Mouse (Mus musculus): Measurements from ENCODE around the gene Olfr1359. TPM values are rescaled to one million over a fixed set of nuclear protein-coding genes. Genes with fewer than 3 reads are reported as not detected.

The Olfr1359 gene
- total and polyA plus RNA-seq, 2 experiments = not detected

GRCm38 (mm10) chr13:21722373-21722925, 24.5 kb downstream of the Olfr1359 start:
- Histone ChIP-seq H3K4me1 (ENCODE audit: control insufficient read depth, insufficient read depth, low read length) (peaks cover 12% of the 10 kb centered on the region), H3K4me3 (ENCODE audit: insufficient read depth, low read depth, low read length) (peak overlapping the region; percentile 50; the same call in 1 of the 2 replicates), H3K9ac (ENCODE audit: low read depth, low read length) (no peak overlapping the region; the same call in 1 of the 2 replicates), H3K79me2 (ENCODE audit: control insufficient read depth, insufficient read depth, low read length) (no peaks in the 10 kb centered on the region), H3K27me3 (ENCODE audit: control insufficient read depth, insufficient read depth, low read length) (no peaks in the 10 kb centered on the region), H3K36me3 (ENCODE audit: control insufficient read depth, insufficient read depth, low read length) (no peaks in the 10 kb centered on the region), H3K27ac (replicated peaks; ENCODE audit: insufficient read depth, low read depth, low read length) (no peak overlapping the region)
- WGBS = 7% methylated on average over 11 of the region's 11 CpGs
- DNase-seq (ENCODE audit: extremely low read depth, low read depth, low spot score) = no peak
- TF ChIP-seq POLR2A (IDR thresholded peaks at IDR 0.05; ENCODE audit: extremely low read depth, insufficient read depth, low read length) = no peak
- TF ChIP-seq CTCF (IDR thresholded peaks at IDR 0.05; ENCODE audit: low read depth, low read length) = no peak

DNA sequence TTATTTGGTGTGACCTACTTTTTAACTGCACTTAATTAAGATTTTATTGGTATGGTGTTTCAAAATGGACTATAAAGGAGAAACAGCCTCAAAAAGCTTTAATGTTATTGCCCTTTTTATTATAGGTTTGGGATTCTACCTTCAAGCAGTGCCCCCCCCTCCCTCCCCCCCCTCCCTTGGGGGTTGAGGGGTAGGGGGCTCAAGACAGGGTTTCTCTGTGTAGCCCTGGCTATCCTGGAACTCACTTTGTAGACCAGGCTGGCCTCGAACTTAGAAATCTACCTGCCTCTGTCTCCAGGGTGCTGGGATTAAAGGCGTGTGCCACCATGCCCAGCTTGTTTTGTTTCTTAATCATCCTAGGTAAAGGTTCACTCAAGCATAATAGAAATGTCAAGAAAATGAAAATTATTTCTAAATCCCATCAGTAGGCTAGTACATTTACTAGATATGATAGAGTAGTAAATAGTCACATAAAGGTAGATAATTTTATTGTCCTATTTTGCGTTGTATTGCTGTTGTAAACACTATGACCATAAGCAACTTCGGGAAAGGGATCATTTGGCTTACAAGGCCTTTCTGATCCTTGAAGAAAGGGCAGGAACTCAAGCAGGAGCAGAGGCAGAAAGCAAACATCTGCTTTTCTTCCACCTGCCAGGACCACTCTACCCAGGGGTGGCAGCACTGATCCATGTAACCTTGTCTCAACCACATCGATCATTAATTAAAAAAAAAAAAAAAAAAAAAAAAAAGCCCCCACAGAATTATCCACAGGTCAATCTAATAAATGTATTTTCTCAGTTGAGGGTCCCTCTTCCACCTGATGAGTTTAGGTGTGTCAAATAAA, 25.3 kb downstream of the Olfr1359 start:
- peaks cover 9% of the 10 kb centered on the region; the same call in 1 of the 2 replicates for H3K4me1 ChIP-seq (ENCODE audit: control insufficient read depth, insufficient read depth, low read length)
- no peak overlapping the region for H3K27ac ChIP-seq (replicated peaks; ENCODE audit: insufficient read depth, low read depth, low read length)
- H3K36me3 ChIP-seq (ENCODE audit: control insufficient read depth, insufficient read depth, low read length) = no peaks in the 10 kb centered on the region
- DNase-seq (ENCODE audit: extremely low read depth, low read depth, low spot score) = no peak
- no peak for TF ChIP-seq CTCF (IDR thresholded peaks at IDR 0.05; ENCODE audit: low read depth, low read length)
- no peak for TF ChIP-seq POLR2A (IDR thresholded peaks at IDR 0.05; ENCODE audit: extremely low read depth, insufficient read depth, low read length)
- no peaks in the 10 kb centered on the region for H3K79me2 ChIP-seq (ENCODE audit: control insufficient read depth, insufficient read depth, low read length)
- 55% methylated on average over 5 of the region's 5 CpGs for WGBS
- no peak overlapping the region for H3K9ac ChIP-seq (ENCODE audit: low read depth, low read length)
- H3K4me3 ChIP-seq (ENCODE audit: insufficient read depth, low read depth, low read length) = no peak overlapping the region
- H3K27me3 ChIP-seq (ENCODE audit: control insufficient read depth, insufficient read depth, low read length) = no peaks in the 10 kb centered on the region

DNA sequence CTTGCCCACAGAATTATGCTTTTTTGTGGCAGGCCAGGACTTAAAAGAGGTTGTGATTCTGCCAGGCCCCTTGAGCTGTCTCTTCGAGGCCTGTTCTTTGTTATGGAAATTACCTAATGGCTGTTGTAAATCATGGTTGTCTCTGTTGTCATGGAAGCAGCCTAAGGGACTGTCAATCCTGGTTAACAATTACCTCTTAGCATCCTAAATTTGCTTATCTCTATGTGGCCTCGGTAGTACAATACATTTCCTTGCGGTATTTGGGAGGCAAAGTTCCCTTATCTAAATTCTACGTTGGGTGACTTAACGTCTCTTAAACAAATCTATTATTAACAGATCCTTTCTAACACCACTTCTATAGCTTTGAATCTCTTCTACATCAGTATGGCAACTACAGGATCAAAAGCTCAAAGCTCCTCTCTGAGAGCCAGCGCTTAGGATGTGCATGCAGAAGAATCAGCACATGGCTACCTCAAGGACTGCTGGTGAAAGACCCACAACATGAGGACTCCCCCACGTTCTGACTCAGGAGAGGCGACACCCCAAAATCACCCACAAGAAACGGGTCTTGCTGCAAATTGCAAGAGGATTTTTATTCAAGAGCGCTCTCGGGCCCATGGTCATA, 30.1 kb downstream of the Olfr1359 start:
- 68% methylated on average over 11 of the region's 11 CpGs for WGBS
- no peaks in the 10 kb centered on the region for H3K79me2 ChIP-seq (ENCODE audit: control insufficient read depth, insufficient read depth, low read length)
- no peak for DNase-seq (ENCODE audit: extremely low read depth, low read depth, low spot score)
- H3K4me1 ChIP-seq (ENCODE audit: control insufficient read depth, insufficient read depth, low read length) = no peaks in the 10 kb centered on the region
- no peaks in the 10 kb centered on the region for H3K27me3 ChIP-seq (ENCODE audit: control insufficient read depth, insufficient read depth, low read length)
- H3K9ac ChIP-seq (ENCODE audit: low read depth, low read length) = no peak overlapping the region
- H3K27ac ChIP-seq (replicated peaks; ENCODE audit: insufficient read depth, low read depth, low read length) = no peak overlapping the region
- TF ChIP-seq POLR2A (IDR thresholded peaks at IDR 0.05; ENCODE audit: extremely low read depth, insufficient read depth, low read length) (no peak), CTCF (IDR thresholded peaks at IDR 0.05; ENCODE audit: low read depth, low read length) (no peak)
- H3K4me3 ChIP-seq (ENCODE audit: insufficient read depth, low read depth, low read length) = no peak overlapping the region
- no peaks in the 10 kb centered on the region for H3K36me3 ChIP-seq (ENCODE audit: control insufficient read depth, insufficient read depth, low read length)

GRCm38 (mm10) chr13:21729544-21729943, 31.6 kb downstream of the Olfr1359 start:
- Histone ChIP-seq H3K36me3 (ENCODE audit: control insufficient read depth, insufficient read depth, low read length) (no peaks in the 10 kb centered on the region), H3K27me3 (ENCODE audit: control insufficient read depth, insufficient read depth, low read length) (no peaks in the 10 kb centered on the region), H3K4me1 (ENCODE audit: control insufficient read depth, insufficient read depth, low read length) (peaks cover 2% of the 10 kb centered on the region), H3K79me2 (ENCODE audit: control insufficient read depth, insufficient read depth, low read length) (no peaks in the 10 kb centered on the region), H3K9ac (ENCODE audit: low read depth, low read length) (no peak overlapping the region), H3K27ac (replicated peaks; ENCODE audit: insufficient read depth, low read depth, low read length) (no peak overlapping the region), H3K4me3 (ENCODE audit: insufficient read depth, low read depth, low read length) (no peak overlapping the region)
- 70% methylated on average over 1 of the region's 1 CpGs for WGBS
- TF ChIP-seq POLR2A (IDR thresholded peaks at IDR 0.05; ENCODE audit: extremely low read depth, insufficient read depth, low read length) (no peak), CTCF (IDR thresholded peaks at IDR 0.05; ENCODE audit: low read depth, low read length) (no peak)
- DNase-seq (ENCODE audit: extremely low read depth, low read depth, low spot score) = no peak

- H3K27ac ChIP-seq (replicated peaks; ENCODE audit: insufficient read depth, low read depth, low read length) = no peak overlapping the region
These were observed 35.6 kb downstream of the Olfr1359 start for GRCm38 (mm10) chr13:21733466-21733865.

More at GRCm38 (mm10) chr13:21733466-21733865, 35.6 kb downstream of the Olfr1359 start:
- no peaks in the 10 kb centered on the region for H3K79me2 ChIP-seq (ENCODE audit: control insufficient read depth, insufficient read depth, low read length)
- no peaks in the 10 kb centered on the region for H3K27me3 ChIP-seq (ENCODE audit: control insufficient read depth, insufficient read depth, low read length)
- H3K9ac ChIP-seq (ENCODE audit: low read depth, low read length) = no peak overlapping the region
- WGBS = 85% methylated on average over 5 of the region's 5 CpGs
- H3K4me1 ChIP-seq (ENCODE audit: control insufficient read depth, insufficient read depth, low read length) = peaks cover 7% of the 10 kb centered on the region
- DNase-seq (ENCODE audit: extremely low read depth, low read depth, low spot score) = no peak
- no peak overlapping the region for H3K4me3 ChIP-seq (ENCODE audit: insufficient read depth, low read depth, low read length)
- TF ChIP-seq CTCF (IDR thresholded peaks at IDR 0.05; ENCODE audit: low read depth, low read length) (no peak), POLR2A (IDR thresholded peaks at IDR 0.05; ENCODE audit: extremely low read depth, insufficient read depth, low read length) (no peak)
- H3K36me3 ChIP-seq (ENCODE audit: control insufficient read depth, insufficient read depth, low read length) = no peaks in the 10 kb centered on the region

Data from liver, adult 2 months (tissue).